Mouse (Mus musculus) 416B (cell line): Measurements from ENCODE around the gene Drap1.
A peak's percentile ranks its signal among the peaks of the same experiment; 100 is the strongest.

Source experiments
- DNase-seq: peaks from one replicate; pipeline ENCODE4 v3.0.0; 2011; ENCODE audit warnings: low read depth

Drap1 gene

GRCm38 (mm10) chr19:5448354-5449150, 23.8 kb upstream of the Drap1 start:
- DNase-seq, result peak; percentile 84

GRCm38 (mm10) chr19:5447515-5448353, 23.0 kb upstream of the Drap1 start, which contains the start of gene Fosl1:
TSS of gene Fosl1 (plus strand) at chr19:5447547.
- DNase-seq, result peak; percentile 85

GRCm38 (mm10) chr19:5445747-5446146, 21.0 kb upstream of the Drap1 start:
- no peak for DNase-seq

GRCm38 (mm10) chr19:5444954-5445353, 20.2 kb upstream of the Drap1 start:
- no peak for DNase-seq

- peak; percentile 81 for DNase-seq
These were observed 19.7 kb upstream of the Drap1 start for GRCm38 (mm10) chr19:5444371-5444908.

- DNase-seq, result no peak
These were observed 9.2 kb upstream of the Drap1 start for GRCm38 (mm10) chr19:5433951-5434350.

- peak; percentile 91 for DNase-seq
These were observed 8.4 kb upstream of the Drap1 start for GRCm38 (mm10) chr19:5432992-5433852.

- no peak for DNase-seq
These were observed 7.2 kb upstream of the Drap1 start for GRCm38 (mm10) chr19:5431911-5432464.

- no peak for DNase-seq
These were observed 5.6 kb upstream of the Drap1 start for GRCm38 (mm10) chr19:5430408-5430807.

GRCm38 (mm10) chr19:5429806-5430205, 5.0 kb upstream of the Drap1 start:
- DNase-seq, result no peak

- DNase-seq, result no peak
These were observed 4.4 kb upstream of the Drap1 start for GRCm38 (mm10) chr19:5429219-5429618.

- peak; percentile 75 for DNase-seq
These were observed 3.3 kb upstream of the Drap1 start for GRCm38 (mm10) chr19:5428083-5428482.

GRCm38 (mm10) chr19:5426640-5427290, 2.0 kb upstream of the Drap1 start:
- no peak for DNase-seq

- DNase-seq, result no peak
These were observed 1.3 kb upstream of the Drap1 start for GRCm38 (mm10) chr19:5425906-5426565.

- DNase-seq, result peak; percentile 71
These were observed 542 bp downstream of the Drap1 start for GRCm38 (mm10) chr19:5424092-5424781.

- DNase-seq, result no peak
These were observed 1.2 kb downstream of the Drap1 start for GRCm38 (mm10) chr19:5423561-5423960.

- DNase-seq, result no peak
These were observed 1.8 kb downstream of the Drap1 start for GRCm38 (mm10) chr19:5422895-5423443.

GRCm38 (mm10) chr19:5422267-5422666, 2.5 kb downstream of the Drap1 start:
- no peak for DNase-seq

- no peak for DNase-seq
These were observed 3.0 kb downstream of the Drap1 start for GRCm38 (mm10) chr19:5421784-5422183.
